Mouse (Mus musculus): ENCODE measurements around the gene Pcnx. TPM values are rescaled to one million over a fixed set of nuclear protein-coding genes. Genes with fewer than 3 reads are reported as not detected.

Gene Pcnx
- polyA plus RNA-seq, 1 experiment from 2014 or later, result 8.6 TPM

GRCm38 (mm10) chr12:81860308-81861181, 722 bp downstream of the Pcnx start:
- no peaks in the 10 kb centered on the region for H3K27me3 ChIP-seq (replicated peaks; ENCODE audit: control insufficient read depth, insufficient read depth, low read length)
- no peaks in the 10 kb centered on the region for H3K9me3 ChIP-seq (ENCODE audit: control insufficient read depth, low read length)
- peak overlapping the region; percentile 97 for H3K9ac ChIP-seq (ENCODE audit: low read depth, low read length)
- H3K36me3 ChIP-seq (ENCODE audit: control insufficient read depth, insufficient read depth, low read length), result no peaks in the 10 kb centered on the region
- H3K27ac ChIP-seq (ENCODE audit: low read depth, low read length), result peak overlapping the region; percentile 96
- peak; percentile 22 for ATAC-seq
- peak overlapping the region; percentile 75 for H3K4me2 ChIP-seq (ENCODE audit: low read length)
- peak overlapping the region; percentile 94 for H3K4me3 ChIP-seq (ENCODE audit: low read length)
- WGBS, result under 1% methylated on average over 87 of the region's 107 CpGs
- H3K4me1 ChIP-seq (ENCODE audit: control insufficient read depth, insufficient read depth, low read depth, low read length), result peaks cover 22% of the 10 kb centered on the region

GRCm38 (mm10) chr12:81861199-81862085, 1.6 kb downstream of the Pcnx start:
- Histone ChIP-seq H3K36me3 (ENCODE audit: control insufficient read depth, insufficient read depth, low read length) (no peaks in the 10 kb centered on the region), H3K27ac (ENCODE audit: low read depth, low read length) (peak overlapping the region; percentile 96), H3K4me2 (ENCODE audit: low read length) (peak overlapping the region; percentile 75), H3K27me3 (replicated peaks; ENCODE audit: control insufficient read depth, insufficient read depth, low read length) (no peaks in the 10 kb centered on the region), H3K9me3 (ENCODE audit: control insufficient read depth, low read length) (no peaks in the 10 kb centered on the region), H3K9ac (ENCODE audit: low read depth, low read length) (peak overlapping the region; percentile 97), H3K4me1 (ENCODE audit: control insufficient read depth, insufficient read depth, low read depth, low read length) (peaks cover 22% of the 10 kb centered on the region), H3K4me3 (ENCODE audit: low read length) (peak overlapping the region; percentile 94)
- ATAC-seq, result no peak
- WGBS, result 19% methylated on average over 18 of the region's 18 CpGs

GRCm38 (mm10) chr12:81862351-81862802, 2.6 kb downstream of the Pcnx start:
- H3K4me3 ChIP-seq (ENCODE audit: low read length), result peak overlapping the region; percentile 94
- peaks cover 22% of the 10 kb centered on the region for H3K4me1 ChIP-seq (ENCODE audit: control insufficient read depth, insufficient read depth, low read depth, low read length)
- H3K9ac ChIP-seq (ENCODE audit: low read depth, low read length), result peak overlapping the region; percentile 57
- H3K27ac ChIP-seq (ENCODE audit: low read depth, low read length), result no peak overlapping the region
- H3K27me3 ChIP-seq (replicated peaks; ENCODE audit: control insufficient read depth, insufficient read depth, low read length), result no peaks in the 10 kb centered on the region
- no peaks in the 10 kb centered on the region for H3K36me3 ChIP-seq (ENCODE audit: control insufficient read depth, insufficient read depth, low read length)
- H3K4me2 ChIP-seq (ENCODE audit: low read length), result peak overlapping the region; percentile 75
- WGBS, result 37% methylated on average over 8 of the region's 8 CpGs
- H3K9me3 ChIP-seq (ENCODE audit: control insufficient read depth, low read length), result no peaks in the 10 kb centered on the region
- no peak for ATAC-seq

- Histone ChIP-seq H3K27ac (ENCODE audit: low read depth, low read length) (no peak overlapping the region), H3K4me3 (ENCODE audit: low read length) (no peak overlapping the region), H3K9ac (ENCODE audit: low read depth, low read length) (no peak overlapping the region), H3K9me3 (ENCODE audit: control insufficient read depth, low read length) (no peaks in the 10 kb centered on the region), H3K4me1 (ENCODE audit: control insufficient read depth, insufficient read depth, low read depth, low read length) (peaks cover 18% of the 10 kb centered on the region), H3K36me3 (ENCODE audit: control insufficient read depth, insufficient read depth, low read length) (no peaks in the 10 kb centered on the region), H3K4me2 (ENCODE audit: low read length) (no peak overlapping the region), H3K27me3 (replicated peaks; ENCODE audit: control insufficient read depth, insufficient read depth, low read length) (no peaks in the 10 kb centered on the region)
- 91% methylated on average over 4 of the region's 4 CpGs for WGBS
- no peak for ATAC-seq
Measured at GRCm38 (mm10) chr12:81863949-81864348, 4.1 kb downstream of the Pcnx start.

GRCm38 (mm10) chr12:81865183-81865582, 5.4 kb downstream of the Pcnx start:
- no peak overlapping the region for H3K4me2 ChIP-seq (ENCODE audit: low read length)
- H3K36me3 ChIP-seq (ENCODE audit: control insufficient read depth, insufficient read depth, low read length), result no peaks in the 10 kb centered on the region
- no peak for ATAC-seq
- H3K27ac ChIP-seq (ENCODE audit: low read depth, low read length), result no peak overlapping the region
- 93% methylated on average over 6 of the region's 6 CpGs for WGBS
- H3K27me3 ChIP-seq (replicated peaks; ENCODE audit: control insufficient read depth, insufficient read depth, low read length), result no peaks in the 10 kb centered on the region
- H3K9me3 ChIP-seq (ENCODE audit: control insufficient read depth, low read length), result no peaks in the 10 kb centered on the region
- H3K4me3 ChIP-seq (ENCODE audit: low read length), result no peak overlapping the region
- H3K4me1 ChIP-seq (ENCODE audit: control insufficient read depth, insufficient read depth, low read depth, low read length), result peaks cover 15% of the 10 kb centered on the region
- H3K9ac ChIP-seq (ENCODE audit: low read depth, low read length), result no peak overlapping the region

- H3K9ac ChIP-seq (ENCODE audit: low read depth, low read length), result no peak overlapping the region
- H3K27ac ChIP-seq (ENCODE audit: low read depth, low read length), result no peak overlapping the region
- peaks cover 8% of the 10 kb centered on the region for H3K4me1 ChIP-seq (ENCODE audit: control insufficient read depth, insufficient read depth, low read depth, low read length)
- H3K4me2 ChIP-seq (ENCODE audit: low read length), result no peak overlapping the region
- H3K36me3 ChIP-seq (ENCODE audit: control insufficient read depth, insufficient read depth, low read length), result no peaks in the 10 kb centered on the region
- no peak for ATAC-seq
- H3K27me3 ChIP-seq (replicated peaks; ENCODE audit: control insufficient read depth, insufficient read depth, low read length), result no peaks in the 10 kb centered on the region
- WGBS, result 93% methylated on average over 4 of the region's 4 CpGs
- no peaks in the 10 kb centered on the region for H3K9me3 ChIP-seq (ENCODE audit: control insufficient read depth, low read length)
- H3K4me3 ChIP-seq (ENCODE audit: low read length), result no peak overlapping the region
Measured at GRCm38 (mm10) chr12:81867316-81867715, 7.5 kb downstream of the Pcnx start.

- Histone ChIP-seq H3K9me3 (ENCODE audit: control insufficient read depth, low read length) (no peaks in the 10 kb centered on the region), H3K4me1 (ENCODE audit: control insufficient read depth, insufficient read depth, low read depth, low read length) (peaks cover 4% of the 10 kb centered on the region), H3K27ac (ENCODE audit: low read depth, low read length) (no peak overlapping the region), H3K27me3 (replicated peaks; ENCODE audit: control insufficient read depth, insufficient read depth, low read length) (no peaks in the 10 kb centered on the region), H3K9ac (ENCODE audit: low read depth, low read length) (no peak overlapping the region), H3K36me3 (ENCODE audit: control insufficient read depth, insufficient read depth, low read length) (no peaks in the 10 kb centered on the region), H3K4me2 (ENCODE audit: low read length) (no peak overlapping the region), H3K4me3 (ENCODE audit: low read length) (no peak overlapping the region)
- no peak for ATAC-seq
- WGBS, result 81% methylated on average over 3 of the region's 3 CpGs
Measured at GRCm38 (mm10) chr12:81869205-81869940, 9.6 kb downstream of the Pcnx start.

- peak; percentile 37; the same call in 1 of the 2 replicates for ATAC-seq
- 48% methylated on average over 4 of the region's 4 CpGs for WGBS
- no peak overlapping the region for H3K4me3 ChIP-seq (ENCODE audit: low read length)
- no peak overlapping the region for H3K27ac ChIP-seq (ENCODE audit: low read depth, low read length)
- H3K9me3 ChIP-seq (ENCODE audit: control insufficient read depth, low read length), result no peaks in the 10 kb centered on the region
- H3K36me3 ChIP-seq (ENCODE audit: control insufficient read depth, insufficient read depth, low read length), result no peaks in the 10 kb centered on the region
- H3K4me2 ChIP-seq (ENCODE audit: low read length), result no peak overlapping the region
- H3K9ac ChIP-seq (ENCODE audit: low read depth, low read length), result no peak overlapping the region
- H3K4me1 ChIP-seq (ENCODE audit: control insufficient read depth, insufficient read depth, low read depth, low read length), result peaks cover 4% of the 10 kb centered on the region
- H3K27me3 ChIP-seq (replicated peaks; ENCODE audit: control insufficient read depth, insufficient read depth, low read length), result no peaks in the 10 kb centered on the region
Measured at GRCm38 (mm10) chr12:81873345-81873744, 13.5 kb downstream of the Pcnx start.

Data from hindbrain, embryonic 16.5 days (tissue).